Mouse (Mus musculus): ENCODE measurements around the gene Nup88.

Gene Nup88

GRCm38 (mm10) chr11:70969821-70970559 lies at the start of gene Nup88, which contains the start of gene Rpain:
Gene Nup88 (minus strand): TSS chr11:70969973.
Gene Rpain (plus strand): TSS chr11:70970213.
- DNase-seq, result peak; percentile 91

DNA sequence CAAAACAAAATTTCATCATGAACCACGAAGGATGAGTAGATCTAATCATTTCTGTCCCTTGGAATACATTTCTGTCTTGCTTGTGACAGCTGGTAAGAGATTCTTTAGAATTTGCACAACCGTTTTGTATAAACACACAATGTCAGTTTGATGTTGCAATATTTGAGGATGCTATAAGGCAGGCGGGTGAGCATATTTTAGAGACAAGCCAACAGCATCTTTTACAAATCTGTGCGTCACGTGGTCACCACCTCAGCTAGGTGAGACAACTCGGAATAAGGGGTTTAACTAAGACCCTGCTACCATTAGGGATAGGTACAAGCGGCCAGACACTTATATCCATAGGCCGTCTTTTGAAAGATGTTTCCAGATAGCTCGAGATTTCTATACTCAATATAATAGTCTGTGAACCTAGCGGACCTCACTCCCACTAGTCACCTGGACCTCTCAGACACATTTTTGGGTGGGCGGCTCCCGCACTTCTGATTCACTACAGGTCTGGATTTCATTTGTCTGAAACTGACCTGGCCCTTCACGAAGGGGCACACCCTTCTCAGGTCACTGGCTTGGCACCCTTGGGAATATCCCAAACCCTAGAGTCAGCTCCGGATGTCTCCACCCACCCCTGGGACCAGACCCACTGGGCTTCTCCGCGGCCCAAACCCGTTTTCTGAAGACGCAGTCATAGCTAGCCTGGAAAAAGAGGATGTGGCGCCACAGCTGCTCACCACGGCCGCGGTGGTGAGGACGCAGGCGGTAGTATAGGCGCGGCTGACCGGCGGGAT lies 48.8 kb upstream of the Nup88 start:
- DNase-seq, result no peak

GRCm38 (mm10) chr11:71017051-71017450 lies 47.3 kb upstream of the Nup88 start:
- DNase-seq, result no peak

DNA sequence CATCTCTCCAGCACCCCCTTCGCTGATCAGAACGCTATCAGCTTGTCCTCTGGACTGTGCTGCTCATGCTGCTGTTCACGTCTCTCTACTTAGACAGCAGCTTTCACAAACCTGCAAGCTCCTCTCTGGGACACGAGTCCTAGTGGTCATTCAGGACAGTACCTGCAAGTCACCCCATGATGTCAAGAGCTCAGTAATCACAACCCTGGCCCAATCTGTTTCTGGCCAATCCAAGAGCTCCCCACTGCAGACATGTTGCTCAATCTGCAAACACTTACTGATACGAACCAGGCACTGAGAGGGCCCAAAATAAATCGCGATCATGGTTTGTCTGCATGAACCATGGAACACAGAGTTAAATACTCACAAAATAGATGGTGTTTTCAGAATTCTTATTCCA lies 43.0 kb upstream of the Nup88 start:
- DNase-seq, result no peak

- DNase-seq, result no peak
These were observed 38.5 kb upstream of the Nup88 start for GRCm38 (mm10) chr11:71008321-71008720.

GRCm38 (mm10) chr11:71007831-71008230 lies 38.1 kb upstream of the Nup88 start:
- DNase-seq, result no peak

GRCm38 (mm10) chr11:71007026-71007425 lies 37.3 kb upstream of the Nup88 start:
- no peak for DNase-seq

- DNase-seq, result no peak
These were observed 35.3 kb upstream of the Nup88 start for GRCm38 (mm10) chr11:71005046-71005445.

GRCm38 (mm10) chr11:71004316-71004773 lies 34.6 kb upstream of the Nup88 start, which contains the start of gene Dhx33:
Gene Dhx33 (minus strand): TSS chr11:71004437.
- DNase-seq, result peak; percentile 95

DNA sequence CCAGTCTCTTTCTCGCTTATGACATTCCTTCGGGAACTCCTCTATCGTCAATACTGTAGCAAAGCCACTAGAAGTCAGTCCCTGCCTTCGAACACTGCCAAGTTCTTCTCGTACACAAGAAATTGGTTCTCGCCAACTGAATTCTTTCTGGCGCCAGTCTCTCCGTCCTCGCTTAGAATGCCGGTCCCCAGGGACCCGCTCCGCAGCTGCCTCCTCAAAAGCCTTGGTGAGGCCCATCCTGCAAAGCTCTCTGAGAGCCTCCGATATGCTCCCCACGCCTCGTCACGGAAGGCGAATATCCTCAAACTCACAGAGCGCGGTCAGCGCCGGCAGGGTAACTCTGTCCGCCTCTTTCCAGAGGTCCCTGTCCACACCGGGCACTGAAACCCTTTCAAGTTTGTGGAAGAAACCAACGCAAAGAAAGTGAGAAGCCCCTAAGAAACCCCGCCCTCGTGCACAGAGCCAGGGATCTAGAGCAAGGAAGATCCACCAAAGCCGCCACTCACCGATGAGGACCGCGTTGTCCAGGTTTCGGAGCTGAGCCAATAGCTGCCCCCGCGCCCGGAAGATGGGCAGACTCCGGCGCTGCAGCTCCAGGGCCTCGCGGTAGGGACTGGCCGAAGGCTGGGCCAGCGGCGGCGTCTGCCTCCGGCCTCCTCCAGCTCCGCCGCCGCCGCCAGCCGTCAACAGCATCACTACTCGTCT lies 34.0 kb upstream of the Nup88 start:
- no peak for DNase-seq

DNA sequence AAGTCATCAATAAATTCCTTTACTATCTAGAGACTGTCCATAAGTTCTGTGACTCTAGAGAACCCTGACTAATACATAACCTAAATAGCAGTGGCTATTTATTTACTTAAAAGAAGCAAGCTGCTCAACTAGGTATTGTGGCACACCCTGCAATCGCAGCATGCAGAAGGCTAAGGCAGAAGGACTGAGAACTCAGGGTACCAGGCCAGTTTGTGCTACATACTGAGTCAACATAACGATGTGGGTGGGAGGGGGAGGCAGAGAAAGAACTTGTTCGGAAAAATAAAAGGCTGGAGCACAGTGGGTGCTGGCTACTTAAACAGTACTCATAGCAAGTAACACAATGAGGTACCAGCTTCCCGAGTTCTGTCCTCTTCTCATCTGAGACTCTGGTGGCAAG lies 31.4 kb upstream of the Nup88 start:
- no peak for DNase-seq

GRCm38 (mm10) chr11:70982557-70983228 lies 12.9 kb upstream of the Nup88 start, which contains the start of gene C1qbp:
Gene C1qbp (minus strand): TSS chr11:70983026.
- peak; percentile 96 for DNase-seq

DNA sequence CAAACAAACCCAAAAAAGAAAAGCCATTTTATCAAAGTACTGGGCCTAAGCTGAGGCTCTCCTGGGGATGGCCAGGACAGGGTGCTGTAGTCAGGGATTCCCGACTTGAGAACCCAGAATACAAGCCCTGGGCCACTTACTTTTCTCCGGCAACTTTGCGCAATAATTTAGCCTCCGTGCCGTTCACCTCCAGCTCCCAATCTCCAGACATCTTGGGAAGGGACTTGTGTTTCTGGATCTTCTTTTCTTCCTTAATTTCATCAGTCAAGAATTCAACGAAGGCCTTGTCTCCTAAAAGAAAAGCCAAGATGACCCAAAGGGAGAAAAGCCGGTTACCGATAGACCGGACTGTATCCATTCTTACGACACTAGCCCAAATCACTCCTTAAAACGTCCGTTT lies 12.3 kb upstream of the Nup88 start:
- no peak for DNase-seq

- DNase-seq, result no peak
These were observed 11.2 kb upstream of the Nup88 start for GRCm38 (mm10) chr11:70980751-70981510.

DNA sequence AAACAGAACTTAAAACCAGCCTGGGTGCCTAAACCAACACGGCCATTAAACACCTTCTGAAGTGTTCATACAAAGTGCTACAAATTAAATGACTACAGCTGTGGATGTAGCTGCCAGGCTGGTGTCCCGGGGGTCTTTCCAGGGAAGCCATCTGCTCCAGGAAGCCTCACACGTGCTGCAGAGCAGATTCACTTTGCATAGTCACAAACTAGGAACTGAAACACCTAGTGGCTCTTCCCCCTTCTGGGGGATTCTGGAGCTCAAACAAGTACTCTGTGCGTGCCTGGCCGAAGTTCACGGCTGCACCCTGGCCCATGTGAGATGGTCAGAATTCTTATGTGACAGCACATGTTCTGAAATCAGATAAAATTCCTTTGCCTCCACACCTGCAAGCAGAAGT lies 10.5 kb upstream of the Nup88 start:
- DNase-seq, result no peak

DNA sequence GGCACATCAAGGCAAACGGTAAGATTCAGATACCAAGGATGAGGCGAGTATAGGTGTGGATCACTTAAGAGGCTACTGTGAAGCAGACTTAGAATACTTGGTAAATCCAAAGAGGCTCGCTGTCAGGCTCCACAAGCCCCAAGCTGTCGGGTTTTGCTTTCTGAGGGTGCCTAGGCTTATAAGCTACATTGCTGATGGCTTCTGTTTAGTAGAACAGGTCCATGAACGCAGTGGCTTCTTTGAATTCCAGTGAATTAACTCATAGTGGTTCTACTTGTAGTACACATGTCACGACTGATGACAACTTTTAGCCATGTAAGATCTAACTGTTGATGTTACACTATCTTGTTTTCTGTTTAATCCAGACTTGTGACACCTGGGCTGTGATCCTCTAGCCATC lies 7.5 kb upstream of the Nup88 start:
- no peak for DNase-seq

- DNase-seq, result no peak
These were observed 5.4 kb upstream of the Nup88 start for GRCm38 (mm10) chr11:70975193-70975592.

GRCm38 (mm10) chr11:70973947-70974346 lies 4.2 kb upstream of the Nup88 start:
- no peak for DNase-seq

DNA sequence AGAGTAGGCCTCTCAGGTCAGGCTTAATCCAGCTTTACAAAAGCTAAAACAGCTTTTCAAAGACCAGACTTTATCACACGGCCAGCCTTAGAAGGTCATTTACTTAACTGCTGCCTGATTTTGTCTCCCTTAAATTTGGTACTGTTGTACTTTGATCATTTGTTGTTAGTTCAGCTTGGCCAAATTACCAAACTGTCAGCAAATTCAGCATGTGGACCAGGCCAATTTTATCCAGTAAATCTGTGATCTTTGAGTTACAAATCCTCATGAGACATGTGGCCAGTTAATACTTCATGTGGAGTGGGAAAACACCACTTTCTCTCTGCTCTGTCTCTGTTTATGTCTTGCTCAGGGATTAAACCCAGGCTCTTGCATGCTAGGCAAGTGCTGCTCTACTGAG lies 2.8 kb upstream of the Nup88 start:
- DNase-seq, result no peak

DNA sequence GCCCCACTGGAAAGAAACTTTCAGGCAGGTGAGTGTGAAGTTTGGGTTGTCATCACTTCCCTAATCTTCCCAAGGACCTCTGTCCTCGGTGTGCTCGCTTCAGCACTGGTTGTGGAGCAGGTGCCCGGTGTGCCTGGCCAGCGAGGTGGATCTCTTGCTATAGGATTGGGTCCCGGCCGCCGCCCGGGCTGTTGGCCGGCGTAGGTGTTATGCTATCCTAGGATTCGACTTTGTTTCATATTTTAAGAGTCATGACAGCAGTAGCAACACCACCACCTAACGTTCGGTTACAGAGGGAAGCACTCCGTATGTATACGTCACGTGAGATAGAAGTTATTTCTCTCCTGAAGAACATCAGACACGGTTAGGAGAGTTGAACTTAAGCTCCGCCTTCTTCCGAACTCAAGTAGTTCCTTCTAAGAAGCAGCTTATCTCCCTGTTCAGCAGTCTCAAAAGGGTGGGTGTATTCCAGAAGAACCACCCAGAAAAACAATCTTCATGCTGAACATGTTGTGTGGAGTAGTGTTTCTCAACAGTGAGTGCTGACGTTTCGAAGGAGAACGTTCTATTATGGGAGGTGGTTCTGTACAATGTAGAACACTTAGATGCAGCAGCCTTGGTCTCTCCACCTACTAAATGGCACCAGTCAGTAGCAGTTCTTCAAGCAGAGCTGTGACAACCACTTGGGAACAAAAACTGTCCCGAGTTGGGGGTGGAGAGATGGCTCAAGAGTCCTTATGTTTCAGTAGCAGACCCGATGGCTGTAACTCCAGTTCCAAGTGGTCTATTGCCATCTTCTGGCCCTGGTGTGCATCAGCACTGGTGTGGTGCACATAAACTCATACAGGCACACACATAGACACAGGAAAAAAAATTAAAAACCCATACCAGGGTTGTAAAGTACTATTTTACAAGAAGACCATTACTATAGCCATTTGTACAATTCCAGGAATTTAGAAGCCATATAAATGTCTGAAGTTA lies 1.1 kb upstream of the Nup88 start:
- DNase-seq, result no peak
